Mouse (Mus musculus) embryonic facial prominence, embryonic 13.5 days (tissue): ENCODE results near the gene Omt2b. TPM values are rescaled to one million over a fixed set of nuclear protein-coding genes. Genes with fewer than 3 reads are reported as not detected.
"Not testable (repeated sequence)": the region's sequence is repeated elsewhere in the genome, so short reads cannot be mapped to it uniquely, and the experiment has no call there.

Experiments
- ATAC-seq: fragments of 200-750 bp; cut with Nextera tagmentation; 2 replicates; pipeline ENCODE4 v1.8.0; 2017; ENCODE audit warnings: low read depth; ENCODE audit not compliant: insufficient number of reproducible peaks, insufficient read depth, low FRiP score, low TSS enrichment
- H3K27ac ChIP-seq: fragments of 300-500 bp; sonication (generic); 2 replicates; pipeline ENCODE4 v1.5.1; 2015; ENCODE audit warnings: moderate library complexity, mild to moderate bottlenecking, inconsistent platforms
- H3K27me3 ChIP-seq: fragments of 300-500 bp; sonication (generic); 2 replicates; pipeline ENCODE4 v1.6.1; 2015; ENCODE audit warnings: mild to moderate bottlenecking, inconsistent platforms
- H3K36me3 ChIP-seq: fragments of 300-500 bp; sonication (generic); 2 replicates; pipeline ENCODE4 v1.6.1; 2015; ENCODE audit warnings: mild to moderate bottlenecking, inconsistent platforms
- H3K4me1 ChIP-seq: fragments of 300-500 bp; sonication (generic); 2 replicates; pipeline ENCODE4 v1.6.1; 2015; ENCODE audit warnings: inconsistent platforms
- H3K4me2 ChIP-seq: fragments of 300-500 bp; sonication (generic); 2 replicates; pipeline ENCODE4 v1.6.1; 2015; ENCODE audit warnings: moderate library complexity, mild to moderate bottlenecking, inconsistent platforms
- H3K4me3 ChIP-seq: fragments of 300-500 bp; sonication (generic); 2 replicates; pipeline ENCODE4 v1.5.1; 2015; ENCODE audit warnings: mild to moderate bottlenecking, inconsistent platforms
- H3K9ac ChIP-seq: fragments of 300-500 bp; sonication (generic); 2 replicates; pipeline ENCODE4 v1.6.1; 2015; ENCODE audit warnings: mild to moderate bottlenecking, inconsistent platforms
- H3K9me3 ChIP-seq: fragments of 300-500 bp; sonication (generic); 2 replicates; pipeline ENCODE4 v1.6.1; 2016; ENCODE audit warnings: inconsistent platforms
- WGBS: fragments of 180-500 bp; shearing (Covaris S2); methylation state at CpG from one replicate; pipeline ENCODE4 v1.1.7; 2015; ENCODE audit warnings: mixed read lengths; 5-methylcytosine and 5-hydroxymethylcytosine counted together
- polyA plus RNA-seq: library from polyadenylated mRNA; unstranded; fragments of >200 nt; fragmentation: Nextera tagmentation; extraction: Ambion mirVana; gene quantifications from 2 replicates; pipeline ENCODE4 v1.2.1, GENCODE M21; 2015

The Omt2b gene
- polyA plus RNA-seq, 1 experiment from 2014 or later: not detected

DNA sequence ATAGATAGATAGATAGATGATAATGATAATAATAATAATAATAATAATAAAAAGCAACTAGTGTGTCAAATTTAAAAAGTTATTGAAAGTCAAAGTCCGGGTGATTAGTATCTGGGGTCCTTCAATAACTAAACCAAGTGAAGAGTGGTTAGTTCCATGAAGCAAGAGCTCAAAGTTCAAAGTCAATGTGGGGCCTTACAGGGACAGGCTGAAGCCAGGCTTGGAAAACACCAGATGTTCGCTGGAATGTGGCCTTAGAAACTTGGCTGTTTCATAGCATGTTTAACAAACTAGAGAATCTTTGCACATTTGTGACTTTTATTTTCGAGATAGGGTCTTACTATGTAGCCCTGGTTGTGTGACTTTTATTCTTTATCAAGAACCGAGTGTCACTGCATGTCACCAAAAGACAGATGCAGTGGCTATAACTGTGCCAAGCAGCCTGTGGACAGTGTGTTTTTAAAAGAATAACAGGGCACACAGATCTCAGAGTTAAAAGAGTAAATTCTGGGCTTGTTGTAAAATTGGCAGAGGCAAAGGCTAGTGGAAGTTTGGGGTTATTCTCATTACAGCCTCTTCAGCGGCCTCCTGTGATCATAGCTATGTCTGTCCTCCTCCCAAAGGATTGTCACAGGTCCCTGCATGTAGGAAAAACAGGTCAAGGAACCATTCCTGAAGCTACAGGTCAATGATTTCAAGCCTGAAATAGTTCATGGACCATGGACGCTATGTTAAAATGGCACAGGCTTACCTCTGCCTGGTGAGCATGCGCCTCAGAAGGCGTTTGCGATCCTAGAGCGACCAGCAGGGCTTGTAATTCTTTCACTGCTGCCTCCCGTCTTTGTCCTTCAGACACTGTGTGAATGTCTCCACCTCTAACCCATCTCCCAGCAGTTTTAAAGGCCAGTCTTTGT, 27.5 kb downstream of the Omt2b start:
- Histone ChIP-seq H3K27me3 (no peaks in the 10 kb centered on the region), H3K4me2 (no peak overlapping the region), H3K4me1 (no peaks in the 10 kb centered on the region), H3K27ac (no peak overlapping the region), H3K9me3 (no peaks in the 10 kb centered on the region), H3K36me3 (no peaks in the 10 kb centered on the region), H3K9ac (no peak overlapping the region), H3K4me3 (no peak overlapping the region)
- WGBS: 83% methylated on average over 11 of the region's 11 CpGs
- no peak for ATAC-seq

GRCm38 (mm10) chr9:78355611-78356010, 28.2 kb downstream of the Omt2b start, which contains the start of gene Gsta2:
Gsta2 (minus strand) TSS chr9:78355788.
- Histone ChIP-seq H3K36me3 (no peaks in the 10 kb centered on the region), H3K27ac (no peak within 1 kb of the TSS), H3K4me1 (no peaks in the 10 kb centered on the region), H3K27me3 (no peaks in the 10 kb centered on the region), H3K4me3 (no peak within 1 kb of the TSS), H3K9ac (no peak within 1 kb of the TSS), H3K9me3 (no peaks in the 10 kb centered on the region), H3K4me2 (no peak within 1 kb of the TSS)
- WGBS: 85% methylated on average over 8 of the region's 8 CpGs
- ATAC-seq: no peak

DNA sequence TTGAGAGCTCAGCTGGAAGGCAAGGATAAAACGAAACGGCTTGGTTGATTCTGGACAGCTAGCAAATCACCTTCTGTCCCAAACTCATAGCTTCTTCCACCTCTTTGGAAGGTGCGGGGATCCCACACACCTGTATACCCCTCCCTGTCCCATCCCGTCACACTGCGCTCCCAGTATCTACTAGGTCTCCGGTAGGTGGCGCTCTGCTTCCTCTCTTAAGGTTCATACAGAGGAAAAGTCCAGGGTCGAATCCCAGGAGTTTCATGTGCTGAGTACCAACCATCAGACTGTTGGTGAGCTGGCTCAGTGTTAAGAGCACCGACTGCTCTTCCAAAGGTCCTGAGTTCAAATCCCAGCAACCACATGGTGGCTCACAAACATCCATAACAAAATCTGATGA, 30.7 kb downstream of the Omt2b start:
- 14% methylated on average over 9 of the region's 9 CpGs for WGBS
- H3K27me3 ChIP-seq: no peaks in the 10 kb centered on the region
- H3K4me3 ChIP-seq: no peak overlapping the region
- H3K9ac ChIP-seq: no peak overlapping the region
- ATAC-seq: 0 out of 2 replicates have a peak, but pooled peaks have one; percentile 43
- no peak overlapping the region for H3K4me2 ChIP-seq
- H3K9me3 ChIP-seq: no peaks in the 10 kb centered on the region
- no peaks in the 10 kb centered on the region for H3K36me3 ChIP-seq
- H3K4me1 ChIP-seq: no peaks in the 10 kb centered on the region
- H3K27ac ChIP-seq: no peak overlapping the region

DNA sequence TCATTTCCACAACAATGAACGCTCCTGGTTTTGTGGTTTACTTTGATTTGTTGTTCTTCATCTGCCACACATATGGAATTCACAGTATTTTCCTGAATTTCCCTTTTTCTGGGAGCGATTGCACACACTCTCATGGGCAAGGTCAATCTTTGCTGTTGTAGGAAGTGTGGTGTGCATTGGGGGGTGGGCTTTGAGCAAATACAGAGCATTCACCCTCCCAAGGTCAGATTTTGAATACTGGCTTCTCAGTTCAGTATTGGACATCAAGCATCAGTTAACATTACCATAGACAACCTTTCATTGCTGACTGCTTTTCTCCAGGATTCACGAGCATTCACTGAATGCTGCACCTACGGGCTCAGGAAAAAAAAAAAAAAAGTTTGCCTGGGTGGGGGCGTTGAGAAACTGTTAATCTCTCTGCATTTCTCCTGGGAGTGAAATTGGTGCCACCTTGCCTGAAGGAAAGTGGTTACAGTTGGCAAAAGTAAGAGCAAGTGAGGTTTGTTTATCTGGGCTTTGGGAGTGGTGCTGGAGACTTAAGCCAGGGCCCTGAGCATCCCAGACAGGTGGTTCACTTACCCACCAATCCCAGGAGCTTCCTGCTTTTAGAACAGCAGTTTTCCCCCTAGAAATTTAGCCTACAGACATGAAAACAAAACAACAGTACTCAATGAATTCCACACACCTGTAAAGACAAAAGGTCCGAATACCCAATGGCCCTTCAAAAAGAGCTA, 32.5 kb downstream of the Omt2b start:
- Histone ChIP-seq H3K4me2 (no peak overlapping the region), H3K9me3 (no peaks in the 10 kb centered on the region), H3K4me3 (no peak overlapping the region), H3K4me1 (no peaks in the 10 kb centered on the region), H3K9ac (no peak overlapping the region), H3K36me3 (no peaks in the 10 kb centered on the region), H3K27me3 (no peaks in the 10 kb centered on the region), H3K27ac (no peak overlapping the region)
- ATAC-seq: no peak
- 81% methylated on average over 6 of the region's 6 CpGs for WGBS

DNA sequence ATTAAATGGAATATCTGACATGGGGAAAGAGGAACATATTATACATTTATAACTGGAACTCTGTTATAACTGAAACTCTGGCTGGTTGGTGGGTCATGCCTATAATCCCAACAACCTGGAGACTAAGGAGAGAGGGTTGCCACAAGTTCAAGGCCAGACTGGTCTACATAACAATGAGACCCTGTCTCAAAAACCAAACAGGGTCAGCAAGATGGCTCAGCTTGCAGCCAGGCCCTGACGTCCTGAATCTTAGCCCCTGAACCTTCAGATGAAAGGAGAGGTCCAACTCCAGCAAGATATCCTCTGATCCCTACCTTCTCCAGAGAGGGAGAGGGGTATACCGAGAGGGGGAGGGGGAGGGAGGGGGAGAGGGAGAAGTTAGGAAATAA, 33.1 kb downstream of the Omt2b start:
- Histone ChIP-seq H3K27ac (no peak overlapping the region), H3K27me3 (no peaks in the 10 kb centered on the region), H3K36me3 (no peaks in the 10 kb centered on the region), H3K4me2 (no peak overlapping the region), H3K9me3 (no peaks in the 10 kb centered on the region), H3K4me1 (no peaks in the 10 kb centered on the region), H3K9ac (no peak overlapping the region), H3K4me3 (no peak overlapping the region)
- WGBS: 38% methylated on average over 2 of the region's 2 CpGs
- no peak for ATAC-seq

GRCm38 (mm10) chr9:78363374-78363773, 36.0 kb downstream of the Omt2b start:
- WGBS: 48% methylated on average over 6 of the region's 6 CpGs
- Histone ChIP-seq H3K4me3 (no peak overlapping the region), H3K9ac (no peak overlapping the region), H3K27me3 (no peaks in the 10 kb centered on the region), H3K36me3 (no peaks in the 10 kb centered on the region), H3K27ac (no peak overlapping the region), H3K9me3 (no peaks in the 10 kb centered on the region), H3K4me1 (no peaks in the 10 kb centered on the region), H3K4me2 (no peak overlapping the region)
- ATAC-seq: no peak

GRCm38 (mm10) chr9:78364701-78365100, 37.3 kb downstream of the Omt2b start:
- no peak overlapping the region for H3K4me2 ChIP-seq
- no peak overlapping the region for H3K4me3 ChIP-seq
- 86% methylated on average over 6 of the region's 6 CpGs for WGBS
- no peaks in the 10 kb centered on the region for H3K4me1 ChIP-seq
- no peaks in the 10 kb centered on the region for H3K9me3 ChIP-seq
- no peak overlapping the region for H3K27ac ChIP-seq
- H3K36me3 ChIP-seq: no peaks in the 10 kb centered on the region
- ATAC-seq: no peak
- no peak overlapping the region for H3K9ac ChIP-seq
- H3K27me3 ChIP-seq: no peaks in the 10 kb centered on the region

- ATAC-seq: no peak
- Histone ChIP-seq H3K4me1 (no peaks in the 10 kb centered on the region), H3K36me3 (no peaks in the 10 kb centered on the region), H3K27ac (no peak overlapping the region), H3K4me2 (no peak overlapping the region), H3K4me3 (no peak overlapping the region), H3K9ac (no peak overlapping the region), H3K27me3 (no peaks in the 10 kb centered on the region), H3K9me3 (no peaks in the 10 kb centered on the region)
- WGBS: 70% methylated on average over 13 of the region's 13 CpGs
Measured at GRCm38 (mm10) chr9:78365850-78366544, 38.6 kb downstream of the Omt2b start.

GRCm38 (mm10) chr9:78367959-78368358, 40.6 kb downstream of the Omt2b start, which contains the start of gene Dppa5a:
Dppa5a (minus strand) TSS chr9:78368177.
- H3K4me3 ChIP-seq, H3K9me3 ChIP-seq, H3K36me3 ChIP-seq, H3K4me2 ChIP-seq, H3K27me3 ChIP-seq, H3K4me1 ChIP-seq, H3K27ac ChIP-seq, H3K9ac ChIP-seq, ATAC-seq: not testable (repeated sequence)
- WGBS: 92% methylated on average over 16 of the region's 16 CpGs

- no peak overlapping the region for H3K27ac ChIP-seq
- H3K4me3 ChIP-seq: no peak overlapping the region
- ATAC-seq: no peak
- H3K9ac ChIP-seq: no peak overlapping the region
- H3K4me2 ChIP-seq: no peak overlapping the region
- no peaks in the 10 kb centered on the region for H3K9me3 ChIP-seq
- no peaks in the 10 kb centered on the region for H3K4me1 ChIP-seq
- 74% methylated on average over 3 of the region's 3 CpGs for WGBS
- H3K27me3 ChIP-seq: no peaks in the 10 kb centered on the region
- H3K36me3 ChIP-seq: no peaks in the 10 kb centered on the region
Measured at GRCm38 (mm10) chr9:78368671-78369293, 41.4 kb downstream of the Omt2b start.

DNA sequence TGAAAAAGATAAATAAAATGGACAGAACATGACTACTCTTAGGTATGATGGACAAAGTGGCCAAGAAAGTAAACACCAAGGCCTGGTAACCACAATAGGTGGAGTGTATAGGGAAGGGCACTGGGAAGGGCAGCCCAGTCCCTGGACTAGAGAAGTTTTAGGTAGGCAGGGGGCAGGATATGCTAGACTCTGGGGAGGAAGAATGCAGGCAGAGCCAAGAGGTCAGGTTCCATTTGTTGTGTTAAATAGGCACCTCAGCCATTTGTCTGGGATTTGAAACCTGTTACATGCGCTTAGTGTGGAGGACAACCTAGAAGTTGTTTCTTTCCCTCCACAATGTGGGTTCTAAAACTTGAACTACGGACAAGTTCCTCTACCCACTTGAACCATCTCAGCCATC, 42.0 kb downstream of the Omt2b start:
- no peak overlapping the region for H3K4me2 ChIP-seq
- no peaks in the 10 kb centered on the region for H3K9me3 ChIP-seq
- H3K4me1 ChIP-seq: no peaks in the 10 kb centered on the region
- H3K9ac ChIP-seq: no peak overlapping the region
- WGBS: 93% methylated on average over 2 of the region's 2 CpGs
- H3K36me3 ChIP-seq: no peaks in the 10 kb centered on the region
- no peaks in the 10 kb centered on the region for H3K27me3 ChIP-seq
- H3K27ac ChIP-seq: no peak overlapping the region
- no peak overlapping the region for H3K4me3 ChIP-seq
- no peak for ATAC-seq
